Mouse (Mus musculus): ENCODE data around the gene Scml4.

The Scml4 gene

GRCm38 (mm10) chr10:42991018-42991417 is 130.8 kb downstream of the Scml4 start:
- no peak for DNase-seq (ENCODE audit: low spot score in 2 of 2)

- no peak for DNase-seq (ENCODE audit: low spot score in 2 of 2)
Measured at GRCm38 (mm10) chr10:42994331-42994782, 134.2 kb downstream of the Scml4 start.

GRCm38 (mm10) chr10:42995484-42995895 is 135.3 kb downstream of the Scml4 start:
- DNase-seq (ENCODE audit: low spot score in 2 of 2): no peak

- no peak for DNase-seq (ENCODE audit: low spot score in 2 of 2)
Measured at GRCm38 (mm10) chr10:42997278-42997677, 137.1 kb downstream of the Scml4 start.

GRCm38 (mm10) chr10:42999324-42999723 is 139.2 kb downstream of the Scml4 start:
- DNase-seq (ENCODE audit: low spot score in 2 of 2): no peak

GRCm38 (mm10) chr10:43001433-43001832 is 141.3 kb downstream of the Scml4 start:
- no peak for DNase-seq (ENCODE audit: low spot score in 2 of 2)

- DNase-seq (ENCODE audit: low spot score in 2 of 2): no peak
Measured at GRCm38 (mm10) chr10:43002066-43002678, 142.0 kb downstream of the Scml4 start.

- DNase-seq (ENCODE audit: low spot score in 2 of 2): no peak
Measured at GRCm38 (mm10) chr10:43002721-43003465, 142.7 kb downstream of the Scml4 start.

GRCm38 (mm10) chr10:43003466-43003757 is 143.2 kb downstream of the Scml4 start:
- DNase-seq (ENCODE audit: low spot score in 2 of 2): no peak

GRCm38 (mm10) chr10:43004174-43004734 is 144.1 kb downstream of the Scml4 start:
- no peak for DNase-seq (ENCODE audit: low spot score in 2 of 2)

GRCm38 (mm10) chr10:43005031-43005430 is 144.9 kb downstream of the Scml4 start:
- DNase-seq (ENCODE audit: low spot score in 2 of 2): no peak

GRCm38 (mm10) chr10:43005677-43006076 is 145.5 kb downstream of the Scml4 start:
- no peak for DNase-seq (ENCODE audit: low spot score in 2 of 2)

- no peak for DNase-seq (ENCODE audit: low spot score in 2 of 2)
Measured at GRCm38 (mm10) chr10:43006534-43006933, 146.4 kb downstream of the Scml4 start.

- DNase-seq (ENCODE audit: low spot score in 2 of 2): no peak
Measured at GRCm38 (mm10) chr10:43008116-43008515, 147.9 kb downstream of the Scml4 start.
